Mouse (Mus musculus) myocyte (in vitro differentiated cells): Measurements from ENCODE around the gene Jup.

ENCODE experiments used
- CEBPB ChIP-seq: IDR thresholded peaks from 2 replicates; pipeline ENCODE4 v1.6.1; 2011; ENCODE audit warnings: mild to moderate bottlenecking, moderate library complexity; ENCODE audit not compliant: poor library complexity, insufficient read depth, severe bottlenecking
- E2F4 ChIP-seq: IDR thresholded peaks from one replicate; pipeline ENCODE4 v1.6.1; 2011; ENCODE audit warnings: mild to moderate bottlenecking, control low read depth, moderate library complexity; ENCODE audit not compliant: insufficient read depth
- MAX ChIP-seq: IDR thresholded peaks from one replicate; pipeline ENCODE4 v1.6.1; 2011; ENCODE audit warnings: low read depth, mild to moderate bottlenecking, control low read depth
- MYOD1 ChIP-seq, 3 experiments: IDR thresholded peaks; one replicate each; pipeline ENCODE4 v1.6.1; 2011; ENCODE audit warnings: control low read depth in 2 of 3, low read depth in 2 of 3, mild to moderate bottlenecking in 2 of 3, moderate library complexity in 1 of 3; ENCODE audit not compliant: insufficient read length in 2 of 3, control insufficient read depth in 1 of 3
- MYOG ChIP-seq, 3 experiments: IDR thresholded peaks; one replicate each; pipeline ENCODE4 v1.6.1; 2011; ENCODE audit warnings: control low read depth in 2 of 3, low read depth in 2 of 3, mild to moderate bottlenecking in 2 of 3; ENCODE audit not compliant: insufficient read length in 2 of 3, control insufficient read depth in 1 of 3, insufficient read depth in 1 of 3
- POLR2A ChIP-seq: IDR thresholded peaks from one replicate; pipeline ENCODE4 v1.6.1; 2011; ENCODE audit warnings: low read depth, mild to moderate bottlenecking, control low read depth, moderate library complexity; ENCODE audit not compliant: insufficient read length
- POLR2AphosphoS2 ChIP-seq: IDR thresholded peaks from one replicate; pipeline ENCODE4 v1.6.1; 2011; ENCODE audit warnings: low read depth, control low read depth; ENCODE audit not compliant: insufficient read length
- REST ChIP-seq: IDR thresholded peaks from one replicate; pipeline ENCODE4 v1.6.1; 2011; ENCODE audit warnings: mild to moderate bottlenecking, control low read depth, moderate library complexity; ENCODE audit not compliant: insufficient read depth, insufficient read length
- SRF ChIP-seq: IDR thresholded peaks from one replicate; pipeline ENCODE4 v1.6.1; 2011; ENCODE audit warnings: low read depth; ENCODE audit not compliant: control insufficient read depth, insufficient read length
- TCF12 ChIP-seq: IDR thresholded peaks from one replicate; pipeline ENCODE4 v1.6.1; 2011; ENCODE audit warnings: mild to moderate bottlenecking, control low read depth; ENCODE audit not compliant: poor library complexity, insufficient read depth, severe bottlenecking
- TCF3 ChIP-seq: IDR thresholded peaks from one replicate; pipeline ENCODE4 v1.6.1; 2011; ENCODE audit warnings: low read depth, control low read depth; ENCODE audit not compliant: insufficient read length
- USF1 ChIP-seq: IDR thresholded peaks from one replicate; pipeline ENCODE4 v1.6.1; 2011; ENCODE audit warnings: low read depth, mild to moderate bottlenecking, control low read depth, moderate library complexity

DNA sequence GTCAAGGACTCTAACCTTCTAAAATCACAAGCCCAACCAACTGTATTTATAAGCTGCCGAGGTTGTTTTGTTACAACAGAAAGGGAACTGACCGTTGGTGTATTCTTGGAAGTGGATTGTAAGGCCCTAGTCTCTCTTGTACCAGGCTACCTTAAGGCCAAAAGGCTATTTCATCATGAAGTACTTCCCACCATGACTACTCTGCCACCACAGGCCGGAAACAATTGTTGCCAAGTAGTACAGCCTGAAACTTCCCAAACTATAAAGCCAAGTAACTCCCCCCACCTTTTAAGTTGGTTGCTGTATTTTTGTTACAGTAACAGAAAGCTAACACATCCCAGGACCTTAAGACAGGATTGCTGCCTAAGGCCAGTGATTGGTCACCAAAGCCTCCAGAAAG is 29.3 kb upstream of the Jup start:
- TF ChIP-seq POLR2A (no peak), TCF12 (no peak), USF1 (no peak), CEBPB (no peak), POLR2AphosphoS2 (no peak), MYOG (IDR thresholded peaks at IDR 0.05; ENCODE audit: control insufficient read depth in 1 of 3, insufficient read depth in 1 of 3, insufficient read length in 2 of 3, low read depth in 2 of 3) (no peak), E2F4 (no peak), SRF (no peak), TCF3 (no peak), MAX (no peak), REST (no peak), MYOD1 (IDR thresholded peaks at IDR 0.05; ENCODE audit: control insufficient read depth in 1 of 3, insufficient read length in 2 of 3, low read depth in 2 of 3) (no peak)
